Mouse (Mus musculus): ENCODE measurements around the gene Zc3h12c. TPM values are rescaled to one million over a fixed set of nuclear protein-coding genes. Genes with fewer than 3 reads are reported as not detected.

Gene Zc3h12c
- total RNA-seq, 4 experiments from 2014 or later = 12.1 to 13.6 (median 13.3) TPM

- no peak for DNase-seq (ENCODE audit: low spot score in 2 of 2)
Observed at GRCm38 (mm10) chr9:52167084-52167483, 1.3 kb downstream of the Zc3h12c start.

DNA sequence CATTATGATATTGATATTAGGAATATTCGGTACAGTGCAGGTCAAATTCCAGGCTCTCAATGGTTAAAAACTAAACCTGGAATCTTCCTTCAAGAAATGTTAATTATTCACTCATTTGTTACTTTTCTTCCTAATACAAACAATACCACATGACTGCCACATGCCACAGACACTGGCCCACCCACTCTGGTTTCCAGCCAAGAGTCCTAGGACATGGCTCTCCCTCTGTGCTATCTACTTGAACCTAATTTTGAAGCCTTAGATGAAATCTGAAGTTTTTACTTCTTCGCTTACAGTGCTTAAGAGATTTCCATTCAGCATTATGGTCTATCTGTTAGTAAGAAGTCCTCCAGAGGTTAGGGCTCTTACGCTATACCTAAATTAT is 2.7 kb downstream of the Zc3h12c start:
- DNase-seq (ENCODE audit: low spot score in 2 of 2) = no peak

DNA sequence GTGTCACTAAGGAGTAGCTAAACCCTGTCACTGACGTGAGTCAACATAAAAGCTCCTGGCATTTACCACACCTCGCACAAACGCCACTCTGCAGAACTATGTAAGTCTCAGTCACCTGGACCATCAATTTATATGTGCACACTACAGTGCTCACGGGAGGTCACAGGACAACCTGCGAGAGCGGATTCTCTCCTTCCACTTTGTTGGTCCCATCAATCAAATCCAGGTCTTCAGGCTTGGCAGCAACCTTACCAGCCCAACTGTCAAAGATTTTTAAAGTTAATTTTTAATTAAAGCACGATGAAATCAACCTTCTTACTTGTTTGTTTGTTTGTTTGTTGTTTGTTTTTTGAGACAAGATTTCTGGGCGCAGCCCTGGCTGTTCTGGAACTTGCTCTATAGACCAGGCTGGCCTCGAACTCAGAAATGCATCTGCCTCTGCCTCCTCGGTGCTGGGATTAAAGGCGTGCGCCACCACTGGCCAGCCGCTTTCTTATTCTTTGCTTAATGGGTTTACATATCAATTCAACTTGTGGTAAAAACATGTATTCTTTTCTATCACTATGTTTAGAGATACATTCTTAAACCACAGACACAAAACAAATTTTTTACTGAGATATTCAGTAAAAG is 3.2 kb downstream of the Zc3h12c start:
- no peak for DNase-seq (ENCODE audit: low spot score in 2 of 2)

- no peak for DNase-seq (ENCODE audit: low spot score in 2 of 2)
Observed at GRCm38 (mm10) chr9:52160512-52160911, 7.9 kb downstream of the Zc3h12c start.

GRCm38 (mm10) chr9:52158561-52158960 is 9.8 kb downstream of the Zc3h12c start:
- DNase-seq (ENCODE audit: low spot score in 2 of 2) = no peak

DNA sequence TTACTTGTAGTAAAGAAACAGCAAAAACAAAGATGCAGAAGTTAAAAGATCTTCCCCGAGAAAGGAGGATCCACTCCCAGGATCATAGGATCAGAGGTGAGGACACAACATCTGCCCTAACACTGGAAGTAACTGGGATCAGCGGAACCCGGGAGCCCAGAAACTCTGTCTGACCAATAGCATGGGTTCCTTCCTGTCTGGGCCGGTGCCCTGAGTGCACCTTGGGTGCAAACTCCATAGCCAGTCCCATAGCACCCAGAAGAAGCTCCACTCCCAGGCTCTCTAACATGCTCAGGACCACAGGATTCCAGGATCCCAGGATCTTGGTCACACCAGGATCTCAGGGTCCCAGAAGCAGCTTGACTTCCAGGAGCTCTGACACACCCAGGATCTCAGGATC is 13.0 kb downstream of the Zc3h12c start:
- DNase-seq (ENCODE audit: low spot score in 2 of 2) = no peak

GRCm38 (mm10) chr9:52154253-52154652 is 14.1 kb downstream of the Zc3h12c start:
- no peak for DNase-seq (ENCODE audit: low spot score in 2 of 2)

DNA sequence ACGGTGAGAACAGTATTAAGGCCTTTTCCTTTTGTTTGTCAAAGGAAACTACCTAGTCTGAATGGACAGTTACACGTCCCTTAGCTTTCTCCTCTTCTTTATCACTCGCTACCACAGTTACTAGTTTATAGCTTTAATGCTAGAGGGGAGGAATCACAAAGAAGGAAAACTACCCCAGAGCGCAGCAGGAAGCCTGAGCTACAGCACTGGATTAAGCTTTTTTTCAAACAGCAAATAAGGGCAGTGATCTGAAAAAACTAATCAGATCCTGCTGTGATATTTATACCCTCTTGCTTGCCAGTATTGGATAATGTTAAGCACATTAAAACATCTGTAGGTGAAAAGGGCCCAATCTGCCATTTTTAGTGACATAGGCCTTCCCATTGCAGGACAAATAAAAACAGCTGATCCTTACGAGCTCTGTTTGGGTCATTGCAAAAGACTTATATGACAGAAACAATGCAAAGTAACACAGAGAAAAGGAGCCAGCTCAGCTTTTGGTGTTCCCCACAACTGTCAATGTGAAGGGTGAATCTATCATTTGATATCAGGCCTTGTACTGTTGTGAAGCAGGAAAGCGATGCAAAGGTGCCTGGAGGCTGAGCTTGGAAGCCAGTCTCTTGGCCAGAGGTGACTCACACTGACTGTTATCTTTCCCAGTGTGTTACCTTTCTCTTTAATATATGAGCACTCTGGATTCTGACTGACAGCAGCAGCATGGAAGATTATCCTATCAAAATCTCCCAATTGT is 16.1 kb downstream of the Zc3h12c start:
- DNase-seq (ENCODE audit: low spot score in 2 of 2) = no peak

GRCm38 (mm10) chr9:52149768-52150167 is 18.6 kb downstream of the Zc3h12c start:
- no peak for DNase-seq (ENCODE audit: low spot score in 2 of 2)

GRCm38 (mm10) chr9:52149286-52149685 is 19.1 kb downstream of the Zc3h12c start:
- DNase-seq (ENCODE audit: low spot score in 2 of 2) = no peak

GRCm38 (mm10) chr9:52148831-52149230 is 19.5 kb downstream of the Zc3h12c start:
- no peak for DNase-seq (ENCODE audit: low spot score in 2 of 2)

DNA sequence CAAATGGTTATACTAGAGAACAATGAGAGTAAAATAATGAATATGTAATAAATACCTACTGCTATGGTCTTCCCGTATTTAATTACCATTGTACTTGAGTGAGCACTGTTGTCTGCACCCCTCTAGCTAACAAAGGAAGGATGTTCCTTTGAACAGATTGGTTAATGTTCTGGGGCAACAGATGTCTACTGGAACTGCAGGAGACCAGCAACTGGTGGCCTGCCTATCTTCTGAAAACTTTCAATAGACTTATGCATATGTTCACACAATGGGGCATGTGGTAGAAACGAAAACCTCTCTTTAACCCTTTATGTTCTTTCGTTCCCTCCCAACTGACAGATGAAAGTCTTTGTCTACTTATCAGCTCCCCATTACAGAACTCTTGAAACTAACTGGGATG is 20.1 kb downstream of the Zc3h12c start:
- no peak for DNase-seq (ENCODE audit: low spot score in 2 of 2)

DNA sequence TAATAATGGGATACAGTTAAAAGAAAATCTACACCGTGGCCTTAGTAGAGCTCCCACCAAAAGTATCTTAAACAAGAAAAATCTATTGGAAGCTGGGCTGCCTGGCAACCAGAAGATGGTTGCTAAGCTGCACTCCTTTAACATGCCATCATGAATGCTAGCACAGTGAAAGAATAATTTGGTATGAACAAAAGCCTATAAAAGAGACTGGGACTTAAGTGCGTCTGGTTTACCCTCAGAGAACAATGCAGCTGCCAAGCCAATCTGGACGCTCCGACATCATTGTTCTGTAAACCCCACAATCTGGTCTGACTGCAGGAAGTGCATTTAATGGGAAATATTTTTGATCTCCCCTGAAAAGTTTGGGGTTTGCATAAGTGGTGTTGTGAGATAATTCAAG is 22.1 kb downstream of the Zc3h12c start:
- DNase-seq (ENCODE audit: low spot score in 2 of 2) = no peak

GRCm38 (mm10) chr9:52132771-52133170 is 35.6 kb downstream of the Zc3h12c start:
- DNase-seq (ENCODE audit: low spot score in 2 of 2) = no peak

DNA sequence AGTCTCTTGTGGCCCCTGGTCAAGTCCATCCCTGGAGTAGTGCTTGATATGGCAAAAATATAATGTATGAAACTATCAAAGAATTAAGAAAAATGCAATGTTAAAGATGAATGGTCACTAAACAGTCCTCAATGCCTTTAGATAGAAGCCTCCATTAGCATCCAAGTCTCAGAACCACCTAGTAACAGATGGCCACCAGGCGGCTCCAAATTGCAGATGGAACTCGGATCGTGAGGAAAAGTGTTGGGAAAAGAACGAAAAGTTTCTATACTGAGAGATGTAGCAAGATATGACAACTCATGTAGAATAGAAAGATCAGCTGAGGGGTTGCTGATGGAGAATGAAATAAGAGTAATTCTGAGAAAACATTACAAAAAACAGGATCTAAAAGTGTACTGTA is 38.0 kb downstream of the Zc3h12c start:
- no peak for DNase-seq (ENCODE audit: low spot score in 2 of 2)

DNA sequence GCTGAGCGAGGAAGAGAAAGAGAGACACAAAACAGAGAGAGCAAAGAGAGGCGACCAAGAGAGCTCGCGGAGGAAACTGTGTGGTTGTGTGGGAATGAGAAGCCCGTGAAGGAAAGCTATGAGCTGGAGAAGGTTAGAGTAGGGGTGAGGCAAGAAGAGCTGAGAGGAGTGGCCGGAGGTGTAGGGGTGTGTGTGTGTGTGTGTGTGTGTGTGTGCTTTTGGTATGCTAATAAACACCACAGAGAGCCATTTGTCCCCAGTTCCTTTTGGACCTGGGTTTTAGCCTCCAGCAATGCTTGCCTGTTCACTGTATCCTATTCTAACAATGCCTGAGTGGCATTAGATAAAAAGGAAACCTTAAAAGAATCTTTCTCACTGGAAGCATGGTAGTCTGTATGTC is 43.1 kb downstream of the Zc3h12c start:
- no peak for DNase-seq (ENCODE audit: low spot score in 2 of 2)

GRCm38 (mm10) chr9:52119212-52119611 is 49.2 kb downstream of the Zc3h12c start:
- no peak for DNase-seq (ENCODE audit: low spot score in 2 of 2)

- no peak for DNase-seq (ENCODE audit: low spot score in 2 of 2)
Observed at GRCm38 (mm10) chr9:52113091-52113490, 55.3 kb downstream of the Zc3h12c start.

DNA sequence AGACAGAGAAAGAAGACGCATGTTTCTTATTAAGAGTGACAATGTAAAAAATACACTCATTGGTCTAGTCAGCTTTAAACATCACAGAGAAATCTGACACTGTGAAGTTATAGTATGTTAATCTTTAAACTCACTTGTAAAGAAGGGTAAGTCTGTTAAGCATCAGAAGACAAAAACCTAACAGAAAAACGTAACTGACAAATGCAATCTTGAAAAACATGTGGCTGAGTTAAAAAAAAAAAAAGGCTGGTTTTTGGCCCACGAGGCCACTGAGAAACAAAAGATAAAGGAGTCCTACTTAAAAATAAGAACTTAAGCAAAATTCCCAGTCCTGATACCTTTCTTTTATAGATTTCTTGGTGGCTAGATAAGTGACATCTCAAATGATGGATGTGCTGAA is 57.6 kb downstream of the Zc3h12c start:
- no peak for DNase-seq (ENCODE audit: low spot score in 2 of 2)

DNA sequence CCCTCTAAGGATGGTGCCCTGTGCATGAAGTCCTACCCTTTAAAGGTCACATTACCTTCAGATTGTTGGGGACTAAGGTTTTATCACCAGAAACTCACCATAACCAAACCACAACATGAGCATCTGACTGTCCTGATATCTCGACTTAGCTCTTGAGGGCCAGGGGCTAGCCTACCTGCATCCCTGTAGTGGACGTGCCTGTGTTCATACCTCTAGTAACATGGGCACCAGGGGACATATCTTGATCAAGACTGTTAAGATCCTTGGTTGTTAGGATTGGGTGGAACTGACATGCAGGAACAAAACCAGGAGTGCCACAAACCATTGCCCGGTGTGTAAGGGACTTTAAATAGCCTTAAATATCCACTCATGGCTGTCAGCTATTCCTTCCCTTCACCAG is 61.2 kb downstream of the Zc3h12c start:
- no peak for DNase-seq (ENCODE audit: low spot score in 2 of 2)

DNA sequence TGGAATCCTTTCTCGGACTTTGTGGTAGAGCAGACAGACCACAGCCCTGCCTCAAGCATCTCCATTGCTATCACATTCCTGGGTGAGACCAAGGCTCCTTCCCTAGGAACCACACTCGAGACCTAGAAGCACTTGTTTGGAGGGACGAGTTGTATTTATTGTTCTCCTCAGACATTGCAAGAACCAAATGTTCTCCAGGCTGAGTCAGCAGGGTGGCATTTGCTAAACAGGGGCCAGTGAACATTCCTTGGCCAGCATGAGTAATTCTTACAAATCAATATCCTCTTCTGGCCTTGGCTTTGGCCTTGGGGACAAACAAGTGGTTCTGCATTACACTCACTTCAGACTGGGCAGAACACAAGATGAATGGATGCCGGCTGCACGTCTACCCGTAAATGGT is 62.9 kb downstream of the Zc3h12c start:
- no peak for DNase-seq (ENCODE audit: low spot score in 2 of 2)

DNA sequence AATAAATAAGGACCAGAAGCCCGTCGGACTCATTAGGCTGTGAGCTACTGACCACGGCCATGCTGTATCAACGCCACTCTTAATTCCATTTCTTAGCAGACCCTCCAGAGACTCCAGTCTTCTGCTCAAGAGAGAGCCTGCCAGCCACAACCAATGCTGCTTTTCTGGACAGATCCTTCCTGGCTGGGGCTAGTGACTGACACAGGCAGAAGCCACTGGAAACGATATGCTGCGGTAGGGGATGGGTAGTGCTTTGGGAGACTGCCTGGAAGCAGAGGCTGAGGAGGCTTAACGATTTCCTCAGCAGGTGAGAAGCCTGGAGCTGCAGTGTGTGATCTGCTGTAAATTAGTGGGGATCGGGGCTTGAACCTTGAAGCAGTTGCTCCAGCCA is 64.2 kb downstream of the Zc3h12c start:
- DNase-seq (ENCODE audit: low spot score in 2 of 2) = no peak
